Mouse (Mus musculus) stomach, postnatal 0 days (tissue): ENCODE data around the gene Mroh9. TPM values are rescaled to one million over a fixed set of nuclear protein-coding genes. Genes with fewer than 3 reads are reported as not detected.

Experiments
- ATAC-seq: fragments of 200-750 bp; cut with Nextera tagmentation; 2 replicates; pipeline ENCODE4 v1.8.0; 2017; ENCODE audit not compliant: low FRiP score, low TSS enrichment
- DNase-seq: peaks from one replicate; pipeline ENCODE4 v3.0.0-alpha.2; 2016; ENCODE audit warnings: low spot score
- H3K27ac ChIP-seq: fragments of 300-500 bp; sonication (generic); replicated peaks from 2 replicates; pipeline ENCODE4 v1.5.1; 2014; ENCODE audit warnings: mild to moderate bottlenecking, control low read depth
- H3K27me3 ChIP-seq: fragments of 300-500 bp; sonication (generic); 2 replicates; pipeline ENCODE4 v1.6.1; 2014; ENCODE audit warnings: low read length; ENCODE audit not compliant: control insufficient read depth, insufficient read depth
- H3K36me3 ChIP-seq: fragments of 300-500 bp; sonication (generic); 2 replicates; pipeline ENCODE4 v1.6.1; 2014; ENCODE audit warnings: low read length, mixed read lengths; ENCODE audit not compliant: control insufficient read depth, insufficient read depth
- H3K4me1 ChIP-seq: fragments of 300-500 bp; sonication (generic); replicated peaks from 2 replicates; pipeline ENCODE4 v1.6.1; 2014; ENCODE audit warnings: antibody characterized with exemption; ENCODE audit not compliant: control insufficient read depth, insufficient read depth
- H3K4me2 ChIP-seq: fragments of 300-500 bp; sonication (generic); replicated peaks from 2 replicates; pipeline ENCODE4 v1.6.1; 2014; ENCODE audit warnings: low read depth, mild to moderate bottlenecking, control low read depth, moderate library complexity
- H3K4me3 ChIP-seq: fragments of 300-500 bp; sonication (generic); 2 replicates; pipeline ENCODE4 v1.5.1; 2014; ENCODE audit warnings: low read depth, low read length, control low read depth
- H3K9ac ChIP-seq: fragments of 300-500 bp; sonication (generic); 2 replicates; pipeline ENCODE4 v1.6.1; 2014; ENCODE audit warnings: mild to moderate bottlenecking, low read length, control low read depth, mixed read lengths
- H3K9me3 ChIP-seq: fragments of 300-500 bp; sonication (generic); 2 replicates; pipeline ENCODE4 v1.6.1; 2016; ENCODE audit warnings: low read length; ENCODE audit not compliant: control insufficient read depth
- CTCF ChIP-seq: IDR thresholded peaks from 2 replicates; pipeline ENCODE4 v1.5.1; 2016; ENCODE audit warnings: antibody characterized with exemption, low read depth, mild to moderate bottlenecking, moderate library complexity
- EP300 ChIP-seq: optimal IDR thresholded peaks from 2 replicates; pipeline ENCODE3; 2016; ENCODE audit warnings: antibody characterized with exemption
- WGBS: fragments of 180-500 bp; shearing (Covaris S2); extraction: QIAGEN DNeasy Blood & Tissue Kit; methylation state at CpG from one replicate; pipeline ENCODE4 v1.1.7; 2014; 5-methylcytosine and 5-hydroxymethylcytosine counted together
- polyA plus RNA-seq: library from polyadenylated mRNA; unstranded; fragments of >200 nt; fragmentation: Nextera tagmentation; extraction: Ambion mirVana; gene quantifications from 2 replicates; pipeline ENCODE4 v1.2.1, GENCODE M21; 2015

Gene Mroh9
- polyA plus RNA-seq, 1 experiment from 2014 or later: not detected

DNA sequence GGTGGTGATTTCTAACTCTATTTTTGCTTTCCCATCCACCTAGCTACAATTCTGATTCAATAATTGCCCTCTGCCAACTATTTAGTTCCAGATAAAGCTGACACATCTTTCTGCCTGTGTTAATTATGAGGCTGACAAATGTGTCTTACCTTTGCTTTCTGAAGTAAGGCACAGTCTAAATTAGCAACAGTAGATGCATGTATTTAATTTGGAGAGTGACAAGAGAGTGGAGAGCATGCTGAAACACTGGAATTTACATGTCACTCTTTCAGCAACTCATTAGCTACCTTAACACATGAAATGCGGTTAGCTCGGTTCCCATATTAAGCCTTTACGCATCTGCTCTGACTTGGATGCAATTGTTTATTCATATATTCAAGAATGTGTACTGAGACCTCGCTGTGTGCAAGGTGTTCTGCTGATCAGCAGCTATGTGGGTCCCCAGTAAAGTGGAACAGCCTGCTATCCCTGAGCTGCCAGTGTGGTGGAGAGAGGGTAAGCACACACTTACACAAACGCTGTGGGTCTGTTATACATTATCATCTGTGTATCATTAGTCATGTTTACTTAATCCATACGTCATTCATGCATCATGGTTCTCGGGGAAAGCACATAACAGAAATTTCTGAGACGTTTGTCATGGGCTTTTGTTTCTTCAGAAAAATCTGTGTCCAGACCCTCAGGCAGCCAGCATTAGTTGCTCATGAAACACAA, 28.1 kb upstream of the Mroh9 start:
- H3K9me3 ChIP-seq: no peaks in the 10 kb centered on the region
- no peak overlapping the region for H3K9ac ChIP-seq
- WGBS: 37% methylated on average over 8 of the region's 8 CpGs
- no peak for ATAC-seq
- TF ChIP-seq EP300 (no peak), CTCF (no peak)
- H3K27ac ChIP-seq: no peak overlapping the region
- no peaks in the 10 kb centered on the region for H3K27me3 ChIP-seq
- no peaks in the 10 kb centered on the region for H3K4me1 ChIP-seq
- no peaks in the 10 kb centered on the region for H3K36me3 ChIP-seq
- no peak for DNase-seq
- no peak overlapping the region for H3K4me2 ChIP-seq
- no peak overlapping the region for H3K4me3 ChIP-seq

DNA sequence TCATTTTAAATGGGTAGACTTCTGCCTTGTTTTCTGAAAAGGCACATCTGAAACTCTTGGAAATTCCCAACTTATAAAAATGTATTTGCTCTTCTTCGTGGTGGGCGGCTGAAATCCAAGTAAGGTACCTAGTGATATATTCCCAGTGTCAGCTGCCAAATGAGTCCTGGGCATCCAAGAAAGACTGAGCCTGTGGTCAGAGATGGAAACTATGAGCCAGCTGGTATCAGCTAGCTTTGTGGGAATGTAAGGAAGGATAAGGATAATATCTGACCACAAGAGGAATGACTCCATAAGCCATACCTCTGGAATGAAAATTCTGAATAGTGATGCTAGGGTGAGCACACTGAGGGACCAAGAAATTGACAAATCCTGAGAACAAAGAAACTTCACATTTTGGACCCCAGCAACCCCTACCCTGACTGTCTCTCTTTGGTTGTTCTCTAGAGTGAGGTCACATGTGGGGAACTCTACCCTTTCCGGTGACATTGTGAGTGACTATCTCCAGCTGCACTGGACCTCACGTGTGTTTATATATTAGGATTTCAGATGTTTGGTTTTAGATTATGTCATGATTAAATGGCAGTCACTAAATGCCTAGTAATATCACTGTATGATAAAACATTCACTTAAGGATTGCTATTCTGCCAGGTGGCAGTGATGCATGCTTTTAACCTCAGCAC, 27.2 kb upstream of the Mroh9 start:
- DNase-seq: no peak
- no peaks in the 10 kb centered on the region for H3K36me3 ChIP-seq
- H3K4me3 ChIP-seq: no peak overlapping the region
- H3K4me2 ChIP-seq: no peak overlapping the region
- H3K9ac ChIP-seq: no peak overlapping the region
- ATAC-seq: no peak
- no peaks in the 10 kb centered on the region for H3K4me1 ChIP-seq
- no peaks in the 10 kb centered on the region for H3K27me3 ChIP-seq
- TF ChIP-seq CTCF (no peak), EP300 (no peak)
- H3K27ac ChIP-seq: no peak overlapping the region
- 62% methylated on average over 4 of the region's 4 CpGs for WGBS
- no peaks in the 10 kb centered on the region for H3K9me3 ChIP-seq

DNA sequence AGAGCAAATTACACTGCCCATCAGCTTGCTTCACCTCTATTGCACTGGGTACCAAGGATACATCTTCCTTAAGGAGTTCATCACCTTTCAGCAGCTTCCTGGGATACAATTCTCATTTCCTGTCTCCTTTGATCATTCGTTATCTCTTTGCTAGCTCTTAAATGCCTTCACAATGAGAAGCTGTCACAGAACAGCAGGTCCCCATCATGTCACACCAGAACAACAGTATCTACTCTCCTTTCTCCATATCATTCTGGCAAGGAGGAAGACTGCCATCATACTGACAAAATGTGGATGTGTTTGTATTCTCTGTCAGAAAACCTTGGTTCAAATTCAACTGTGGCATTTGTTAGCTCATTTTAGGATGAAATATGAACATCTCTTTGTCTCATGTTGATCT, 19.5 kb upstream of the Mroh9 start:
- H3K27me3 ChIP-seq: no peaks in the 10 kb centered on the region
- no peak for TF ChIP-seq EP300
- H3K4me1 ChIP-seq: no peaks in the 10 kb centered on the region
- H3K9me3 ChIP-seq: no peaks in the 10 kb centered on the region
- no peak overlapping the region for H3K27ac ChIP-seq
- H3K4me3 ChIP-seq: no peak overlapping the region
- no peak overlapping the region for H3K9ac ChIP-seq
- H3K4me2 ChIP-seq: no peak overlapping the region
- no peaks in the 10 kb centered on the region for H3K36me3 ChIP-seq
- no peak for ATAC-seq
- WGBS: 68% methylated on average over 1 of the region's 1 CpGs
- DNase-seq: no peak

DNA sequence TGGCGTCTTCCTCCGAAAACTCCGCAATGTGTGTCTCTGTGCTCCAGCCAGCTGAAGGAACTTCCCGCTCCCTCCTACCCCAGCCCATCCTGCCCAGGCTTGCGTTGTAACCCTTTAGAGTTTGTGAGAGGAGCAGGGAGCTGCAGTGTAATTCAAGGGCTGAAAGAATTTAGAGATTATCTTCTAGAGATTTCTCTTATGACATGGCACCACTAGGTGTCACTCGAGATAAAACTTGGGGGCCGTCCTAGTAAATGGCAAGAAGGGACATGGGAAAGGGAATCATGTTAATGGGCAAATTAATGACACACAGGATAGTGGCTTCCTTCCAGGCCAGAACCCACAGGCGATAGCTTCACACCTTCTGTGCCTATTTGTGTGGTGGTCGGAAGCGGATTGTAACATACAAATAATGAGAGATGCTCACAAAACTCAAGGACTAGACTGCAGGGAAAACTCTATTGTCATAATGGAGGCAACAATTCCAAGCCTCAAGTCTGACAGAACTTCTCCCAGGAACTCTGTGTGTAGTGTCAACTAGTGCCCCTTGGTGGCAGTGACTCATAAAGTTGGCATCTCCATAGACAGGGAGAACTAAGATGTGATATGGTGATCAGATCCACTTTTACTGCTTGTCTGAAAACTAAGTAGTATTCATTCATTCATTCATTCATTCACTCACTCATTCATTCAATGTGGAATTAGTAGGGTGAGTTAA, 6.1 kb upstream of the Mroh9 start:
- Histone ChIP-seq H3K9ac (no peak overlapping the region), H3K9me3 (no peaks in the 10 kb centered on the region), H3K36me3 (no peaks in the 10 kb centered on the region), H3K4me3 (no peak overlapping the region), H3K27ac (no peak overlapping the region), H3K4me1 (no peaks in the 10 kb centered on the region), H3K27me3 (no peaks in the 10 kb centered on the region), H3K4me2 (no peak overlapping the region)
- peak; percentile 69 for TF ChIP-seq CTCF
- TF ChIP-seq EP300: no peak
- ATAC-seq (no peak), DNase-seq (no peak)
- WGBS: 46% methylated on average over 10 of the region's 10 CpGs

DNA sequence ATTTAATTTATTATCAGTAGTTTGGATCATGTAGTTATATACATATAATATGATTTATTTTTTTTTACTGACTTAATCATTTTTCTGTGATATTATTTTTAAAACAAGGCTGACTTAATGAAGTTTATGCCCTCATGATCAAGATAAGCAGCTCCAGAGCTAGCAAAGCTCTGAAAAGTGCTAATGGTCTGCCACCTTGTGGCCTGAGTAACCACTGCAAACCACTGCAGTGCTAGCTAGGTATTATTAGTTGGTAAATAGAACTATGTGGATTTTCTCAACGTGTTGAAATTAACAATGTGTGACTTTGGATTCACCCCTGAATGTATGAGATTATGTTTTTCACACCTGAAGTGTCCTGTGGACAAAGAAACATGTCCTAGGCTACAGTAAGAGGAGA, 15.0 kb downstream of the Mroh9 start:
- no peaks in the 10 kb centered on the region for H3K9me3 ChIP-seq
- ATAC-seq: peak; percentile 61; the same call in 1 of the 2 replicates

More for the DNA sequence above, 15.0 kb downstream of the Mroh9 start:
- 0% methylated on average over 1 of the region's 1 CpGs for WGBS
- H3K4me3 ChIP-seq: no peak overlapping the region
- no peak overlapping the region for H3K27ac ChIP-seq
- H3K36me3 ChIP-seq: no peaks in the 10 kb centered on the region
- peak; percentile 55 for DNase-seq
- H3K27me3 ChIP-seq: no peaks in the 10 kb centered on the region
- H3K4me1 ChIP-seq: no peaks in the 10 kb centered on the region
- no peak overlapping the region for H3K9ac ChIP-seq
- no peak overlapping the region for H3K4me2 ChIP-seq
- TF ChIP-seq EP300 (no peak), CTCF (peak; percentile 93)
